Mouse (Mus musculus): ENCODE measurements around the gene Ccp110.

The Ccp110 gene

DNA sequence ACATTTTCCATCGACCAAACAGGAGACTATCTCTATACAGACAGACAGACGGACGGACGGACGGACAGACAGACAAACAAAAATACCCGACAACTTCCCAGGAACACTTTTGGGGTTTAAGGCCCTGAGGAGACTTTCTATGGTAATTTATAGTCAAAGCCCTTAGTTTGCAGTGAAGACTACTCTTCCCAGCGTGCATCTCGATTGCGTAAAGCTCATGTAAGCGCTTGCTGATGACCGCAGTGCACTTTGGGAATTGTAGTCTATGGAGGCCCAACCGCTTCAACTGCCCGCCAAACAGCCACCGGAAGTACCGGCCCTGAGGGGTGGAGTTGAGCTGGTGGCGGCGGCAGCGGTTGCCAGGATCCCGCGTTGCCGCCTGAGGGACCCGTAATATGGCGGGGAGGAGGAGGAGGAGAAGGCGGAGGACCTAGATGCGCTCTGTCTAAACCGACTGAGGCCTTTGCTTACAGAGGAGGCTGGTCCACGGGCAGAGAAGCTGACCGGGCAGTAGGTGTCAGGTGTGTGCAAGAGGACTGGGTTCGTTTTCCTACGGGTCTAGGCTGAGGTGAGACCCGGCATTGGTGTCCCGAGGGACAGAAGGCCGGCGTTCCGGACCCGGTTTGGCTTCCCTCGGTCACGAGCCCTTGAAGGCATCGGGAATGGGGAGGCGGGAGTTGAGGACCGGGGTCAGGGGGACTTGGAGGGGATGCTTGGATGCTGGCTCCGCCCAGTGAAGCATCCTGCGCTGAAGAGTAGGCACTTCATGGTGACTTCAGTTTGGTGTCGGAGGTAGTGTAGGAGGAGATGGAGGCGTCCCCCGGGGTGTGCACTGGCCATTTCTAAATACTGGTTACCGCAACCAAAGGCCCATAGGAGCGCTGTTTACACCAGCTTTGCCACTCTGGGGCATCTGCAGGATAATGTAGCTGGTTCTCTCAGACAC lies at the start of gene Ccp110:
Gene Ccp110 (plus strand): TSS at position 325 of the 946 bp plus-strand sequence.
- peak; percentile 96 for DNase-seq

DNA sequence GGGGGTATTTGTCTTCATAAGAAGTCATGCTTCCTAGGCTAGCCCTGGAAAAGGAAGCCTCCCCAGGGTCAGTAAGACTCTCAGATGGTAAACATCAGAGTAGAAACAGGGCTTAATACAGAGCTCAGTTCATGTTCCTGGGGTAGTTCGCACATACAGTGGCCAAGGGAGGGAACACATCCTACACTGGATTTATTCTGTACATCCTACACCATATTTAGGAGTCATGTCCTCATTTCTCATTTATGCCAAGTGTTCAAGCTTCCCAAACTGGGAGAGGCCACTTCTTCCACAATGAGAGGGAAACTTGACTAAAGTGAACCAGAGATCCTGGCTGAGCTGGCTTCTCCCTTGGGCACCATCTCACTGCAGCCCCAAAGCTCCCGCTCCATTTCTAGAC lies 44.6 kb upstream of the Ccp110 start:
- no peak for DNase-seq

DNA sequence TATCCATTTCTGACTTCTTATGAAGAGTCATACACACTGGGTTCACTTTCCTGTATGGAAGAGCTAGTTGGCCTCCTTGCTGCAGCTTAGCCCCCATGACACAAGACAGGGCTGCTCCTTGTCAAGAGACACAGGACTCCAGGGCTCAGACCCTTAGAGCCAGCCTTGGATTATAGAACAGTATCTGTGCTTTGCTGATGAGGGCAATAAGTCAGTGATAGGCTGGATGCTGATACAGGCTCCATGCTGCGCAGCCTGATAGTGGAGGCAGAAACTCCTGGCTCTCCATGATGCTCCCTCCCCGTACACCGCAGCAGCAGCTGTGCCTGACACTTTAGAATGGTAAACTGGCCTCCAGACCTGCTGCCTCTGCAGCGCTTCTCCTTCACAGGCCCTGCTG lies 42.2 kb upstream of the Ccp110 start:
- no peak for DNase-seq

DNA sequence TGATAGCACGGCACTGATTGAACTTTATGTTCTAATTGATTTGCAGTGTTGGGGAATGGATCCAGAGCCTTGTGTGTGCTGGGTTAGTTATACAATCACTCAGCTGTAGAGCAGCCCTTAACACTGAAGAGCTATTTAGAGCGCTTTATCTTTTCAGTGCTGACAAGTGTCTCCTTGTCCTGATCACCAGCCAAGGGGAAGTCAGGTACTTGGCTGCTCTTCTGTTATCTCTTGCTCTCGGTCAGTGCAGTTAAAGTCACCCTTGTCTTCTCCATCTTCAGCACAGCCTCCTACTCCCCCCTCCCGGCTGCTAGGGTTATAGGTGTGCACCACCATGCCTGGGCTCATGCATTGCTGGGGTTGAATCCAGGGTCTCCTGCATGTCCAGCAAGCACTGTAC lies 35.5 kb upstream of the Ccp110 start:
- DNase-seq = no peak

DNA sequence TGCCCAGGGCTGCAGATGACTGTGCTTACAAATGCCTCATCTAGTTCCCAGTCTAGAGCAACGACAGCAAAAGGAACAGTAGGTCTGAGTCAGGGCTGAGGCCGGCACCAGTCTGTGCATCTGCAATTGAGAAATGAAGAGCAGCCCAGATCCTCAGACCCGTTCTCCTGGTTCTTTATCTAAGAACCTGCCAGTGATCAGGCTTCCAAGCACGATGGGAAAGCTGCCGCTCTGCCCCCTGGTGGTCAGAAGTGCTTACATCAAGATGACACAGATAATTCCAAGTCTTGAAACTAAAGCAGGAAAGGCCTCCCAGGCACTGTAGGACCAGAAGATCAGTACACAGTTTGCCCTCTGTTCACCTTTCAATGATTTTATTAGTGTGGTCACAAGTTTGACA lies 24.2 kb upstream of the Ccp110 start:
- DNase-seq = peak; percentile 47

DNA sequence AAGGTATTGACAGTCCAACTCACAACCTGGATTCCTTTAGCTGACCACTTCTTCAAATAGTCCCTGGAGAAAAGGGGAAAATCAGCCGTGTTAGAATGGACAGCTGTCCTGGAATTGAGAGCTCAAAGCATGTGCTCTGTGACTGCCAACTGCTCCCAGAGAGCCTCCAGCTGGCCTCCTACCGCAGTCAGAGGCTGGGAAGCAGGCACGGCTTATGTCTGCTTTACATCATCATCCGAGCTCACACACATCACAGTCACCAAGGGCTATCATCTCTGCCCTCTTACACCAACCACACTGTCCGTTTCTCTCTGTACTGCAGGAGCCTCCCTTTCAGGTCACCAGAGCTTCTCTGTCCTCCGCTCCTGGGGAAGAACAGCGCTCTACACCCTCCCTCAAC lies 23.3 kb upstream of the Ccp110 start:
- no peak for DNase-seq

DNA sequence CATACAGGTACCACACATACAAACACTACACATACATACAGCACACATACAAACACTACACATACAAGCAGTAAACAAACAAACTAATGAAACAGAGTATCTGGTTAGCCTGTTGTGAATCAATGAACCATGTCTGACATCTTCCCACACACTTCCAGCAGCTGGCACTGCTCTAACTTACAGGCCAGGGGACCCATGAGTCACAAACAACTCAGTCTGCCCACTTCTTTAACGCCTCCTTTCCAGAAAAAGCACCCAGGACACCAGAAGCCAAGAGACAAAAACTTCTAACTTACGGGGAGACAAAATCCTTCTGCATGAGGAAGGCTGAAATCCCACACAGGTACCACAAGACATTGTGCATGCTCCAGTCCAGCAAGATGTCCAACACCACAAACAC lies 21.1 kb upstream of the Ccp110 start:
- DNase-seq = no peak

DNA sequence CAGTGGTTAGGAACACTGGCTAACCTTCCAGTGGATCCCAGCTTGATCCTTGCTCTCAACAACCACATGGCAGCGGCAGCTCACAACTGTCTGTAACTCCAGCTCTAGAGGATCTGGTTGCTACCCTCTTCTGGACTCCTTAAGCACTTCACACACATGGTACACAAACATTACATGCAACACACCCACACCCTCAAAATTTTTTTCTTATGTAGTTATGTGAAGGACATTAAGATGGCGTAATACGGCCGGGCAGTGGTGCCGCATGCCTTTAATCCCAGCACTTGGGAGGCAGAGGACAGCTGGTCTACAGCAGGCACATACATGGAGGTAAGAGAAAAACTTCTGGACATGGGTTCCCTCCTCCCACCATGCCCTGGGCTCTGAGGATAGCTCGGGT lies 16.2 kb upstream of the Ccp110 start:
- no peak for DNase-seq

DNA sequence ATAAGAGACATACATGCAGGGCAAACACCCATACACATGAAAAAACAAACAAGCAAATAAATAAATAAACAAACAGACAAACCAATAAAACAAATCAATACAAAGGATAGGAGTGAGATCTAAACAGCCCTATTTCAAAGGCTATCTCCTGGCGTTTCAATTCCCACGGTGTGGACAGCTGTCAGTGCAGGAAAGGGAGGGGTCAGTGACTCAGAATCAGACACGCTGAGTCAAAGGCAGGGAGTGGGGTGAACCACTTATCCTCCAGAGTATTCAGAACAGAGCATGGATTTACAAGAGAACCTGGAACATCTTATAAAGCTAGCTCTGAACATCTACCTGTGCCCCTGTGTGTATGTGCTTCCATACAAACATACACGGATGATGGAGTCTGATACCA lies 15.2 kb upstream of the Ccp110 start:
- no peak for DNase-seq

DNA sequence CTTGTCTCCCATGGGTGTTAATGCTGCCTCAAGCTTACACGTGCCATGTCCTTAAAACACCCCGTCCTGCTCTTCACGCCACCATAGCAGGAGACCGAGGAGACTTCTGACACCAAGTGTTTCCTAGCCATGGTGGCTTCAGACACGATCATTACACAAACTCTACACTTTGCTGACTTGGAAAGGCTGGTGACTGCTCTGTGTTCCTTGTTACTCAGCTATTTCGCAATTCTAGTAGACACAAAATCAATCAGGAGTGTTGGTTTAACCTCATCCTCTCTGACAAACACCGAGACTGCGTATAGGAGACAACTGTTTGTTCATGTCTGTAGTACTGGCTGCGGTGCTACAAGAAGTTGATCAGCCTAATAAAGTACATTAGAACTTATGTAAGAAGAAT lies 13.5 kb upstream of the Ccp110 start:
- DNase-seq = no peak

DNA sequence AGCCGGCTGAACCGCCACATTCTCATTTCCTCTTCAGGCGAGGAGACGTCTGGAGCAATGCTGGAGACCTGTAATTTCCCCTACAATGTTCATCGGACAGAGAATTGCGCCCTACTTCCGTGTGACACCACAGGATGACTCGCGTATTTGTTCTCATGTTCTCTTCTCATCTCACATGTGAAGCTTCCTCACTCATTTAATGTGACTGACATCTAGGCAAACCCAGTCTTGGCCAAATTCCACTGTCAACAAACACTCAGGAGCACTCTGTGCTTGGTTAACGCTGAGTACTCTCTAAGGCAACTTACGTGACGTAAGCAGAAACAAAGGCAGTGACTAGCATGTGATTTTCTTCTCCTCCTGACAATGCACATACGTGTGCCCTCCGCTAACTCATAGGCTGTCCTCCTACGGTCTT lies 9.2 kb upstream of the Ccp110 start:
- no peak for DNase-seq

DNA sequence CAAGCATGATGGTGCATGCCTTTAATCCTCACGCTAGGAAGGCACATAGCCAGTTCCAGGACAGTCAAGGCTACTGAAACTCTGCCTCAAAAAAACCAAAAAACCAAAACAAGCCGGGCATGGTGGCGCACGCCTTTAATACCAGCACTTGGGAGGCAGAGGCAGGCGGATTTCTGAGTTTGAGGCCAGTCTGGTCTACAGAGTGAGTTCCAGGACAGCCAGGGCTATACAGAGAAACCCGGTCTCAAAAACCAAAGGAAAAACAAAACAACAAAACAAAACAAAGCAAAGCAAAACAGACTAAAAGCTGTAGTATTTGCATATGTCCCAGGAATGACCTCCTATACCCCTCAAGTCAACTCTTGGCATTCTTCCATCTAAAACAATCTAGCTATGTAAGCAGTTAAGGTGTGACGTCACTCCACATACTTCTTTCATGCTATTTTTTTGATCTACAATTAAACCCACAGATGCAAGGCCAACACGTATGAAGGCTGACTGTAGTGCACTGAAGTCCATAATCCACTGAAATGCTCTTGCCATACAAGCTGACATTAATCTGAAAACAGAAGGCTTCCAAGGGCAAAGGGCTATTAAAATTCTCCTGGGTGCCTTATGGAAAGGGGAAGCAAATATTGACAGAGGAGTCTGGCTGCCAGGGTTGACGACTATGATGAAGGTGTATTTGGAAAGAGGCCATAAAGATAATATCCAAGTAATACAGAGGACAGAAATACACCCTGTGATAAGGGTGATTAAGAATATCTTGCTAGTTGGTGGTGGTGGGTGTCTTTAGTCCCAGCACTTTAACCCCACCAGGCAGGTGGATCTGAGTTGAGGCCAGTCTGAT lies 8.1 kb upstream of the Ccp110 start:
- DNase-seq = no peak

DNA sequence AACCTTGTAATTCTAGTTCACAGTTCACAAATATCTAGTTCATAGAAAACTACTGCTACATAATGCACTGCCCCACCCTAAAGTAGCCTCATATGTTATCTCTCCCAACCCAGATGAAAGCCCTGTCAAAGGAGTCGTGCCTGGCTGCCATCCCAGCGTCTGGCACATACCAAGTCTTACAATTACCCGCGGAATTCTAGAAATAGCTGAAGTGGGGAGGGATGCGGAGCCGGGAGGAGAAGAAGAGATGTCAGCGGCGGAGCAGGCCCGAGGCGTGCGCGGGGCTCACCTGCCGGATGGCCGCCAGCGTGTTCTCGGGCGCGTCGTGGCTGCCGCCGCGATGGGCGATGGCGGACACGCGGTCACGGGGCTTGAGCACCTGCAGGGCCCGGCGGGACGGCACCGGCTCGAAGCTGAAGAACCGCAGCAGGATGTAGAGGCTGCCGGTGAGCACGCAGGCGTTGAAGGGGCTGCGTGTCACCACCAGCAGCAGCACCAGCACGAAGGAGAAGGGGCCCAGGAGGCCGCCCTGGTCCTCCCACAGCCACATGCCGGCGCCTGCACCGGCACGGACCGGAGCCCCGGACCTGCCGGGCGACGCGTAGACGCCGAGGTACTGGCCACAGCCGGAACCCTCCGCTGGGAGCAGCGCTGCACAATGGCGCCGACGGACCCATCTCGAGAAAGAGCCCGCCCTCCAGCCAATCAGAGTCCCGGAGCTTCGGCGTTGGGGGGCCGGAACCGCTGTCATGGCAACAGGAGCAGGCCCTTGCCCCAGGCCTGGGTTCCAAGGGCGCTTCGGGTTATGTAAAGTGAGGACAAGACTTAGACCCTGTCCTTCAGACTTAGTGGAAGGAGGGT lies 7.0 kb upstream of the Ccp110 start, which contains the start of gene Gde1:
Gene Gde1 (minus strand): TSS at position 678 of the 861 bp plus-strand sequence.
- peak; percentile 97 for DNase-seq

DNA sequence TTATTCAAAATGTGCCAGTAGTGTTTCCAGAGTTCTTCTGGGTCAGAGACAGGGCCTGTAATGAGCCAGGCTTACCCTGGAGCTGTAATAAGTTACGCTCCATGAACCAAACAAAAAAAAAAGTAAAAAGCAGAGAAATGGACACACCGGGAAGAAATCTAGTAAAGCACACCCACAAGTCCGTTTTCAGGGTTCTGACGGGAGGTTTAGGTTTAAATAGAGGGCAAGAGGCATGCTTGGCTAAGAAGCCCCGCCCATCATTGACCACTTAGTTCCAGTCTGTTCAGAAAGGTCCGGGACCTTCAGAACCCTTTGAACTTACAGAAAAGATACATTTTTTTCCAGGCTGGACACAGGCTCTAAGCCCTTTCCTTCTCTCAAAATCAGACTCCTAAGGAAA lies 6.3 kb upstream of the Ccp110 start:
- DNase-seq = no peak

DNA sequence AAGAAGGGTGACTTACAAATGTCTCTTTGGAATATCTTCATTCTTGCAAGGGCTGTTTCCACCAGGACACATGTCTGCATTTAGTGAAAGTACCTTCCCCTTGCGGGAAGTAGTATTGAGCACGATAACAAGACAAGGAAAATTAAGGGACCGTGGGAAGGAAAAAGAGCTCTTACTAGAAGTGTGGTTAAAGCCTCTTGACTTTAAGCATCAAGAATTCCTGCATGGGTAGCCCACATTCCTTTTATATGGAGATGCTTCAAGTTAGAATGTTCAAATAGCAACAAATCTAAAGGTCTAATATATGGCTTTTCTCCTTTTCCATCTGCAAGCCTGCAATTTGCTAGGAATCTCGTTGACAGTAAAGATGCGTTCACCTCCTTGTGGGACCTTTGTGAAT lies 5.9 kb upstream of the Ccp110 start:
- no peak for DNase-seq

DNA sequence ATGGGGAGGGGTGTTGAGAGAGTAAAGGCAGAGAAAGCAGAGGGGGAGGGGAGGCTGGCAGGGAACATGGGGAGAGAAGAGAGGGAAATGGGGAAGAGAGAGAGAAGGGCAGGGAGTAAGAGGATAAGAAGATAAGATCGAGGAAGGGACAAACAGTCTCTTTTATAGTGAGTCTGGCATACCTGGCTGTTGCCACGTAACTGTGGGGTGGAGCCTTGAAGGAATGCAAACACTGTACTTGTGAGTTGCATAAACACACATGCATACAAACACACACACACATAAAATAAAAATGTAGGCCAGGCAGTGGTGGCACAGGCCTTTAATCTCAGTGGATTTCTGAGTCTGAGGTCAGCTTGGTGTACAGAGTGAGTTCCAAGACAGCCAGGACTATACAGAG lies 5.1 kb upstream of the Ccp110 start:
- DNase-seq = no peak

DNA sequence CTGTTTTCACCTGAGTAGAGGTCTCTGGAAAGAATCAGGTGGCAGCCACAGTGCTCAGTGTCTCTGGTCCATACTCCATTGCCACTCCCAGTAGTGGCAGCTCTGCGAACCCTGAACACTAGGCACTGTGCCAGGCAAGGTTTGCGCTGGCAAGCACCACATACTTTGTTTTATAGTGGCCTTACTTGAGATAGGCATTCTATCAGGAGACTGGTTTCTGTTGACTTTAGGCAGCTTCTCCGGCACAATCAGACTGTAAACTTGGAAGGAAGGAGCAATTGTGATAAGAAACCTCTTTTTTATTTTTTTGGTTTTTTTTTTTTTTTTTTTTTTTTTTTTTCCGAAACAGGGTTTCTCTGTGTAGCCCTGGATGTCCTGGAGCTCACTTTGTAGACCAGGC lies 4.3 kb upstream of the Ccp110 start:
- peak; percentile 64 for DNase-seq

DNA sequence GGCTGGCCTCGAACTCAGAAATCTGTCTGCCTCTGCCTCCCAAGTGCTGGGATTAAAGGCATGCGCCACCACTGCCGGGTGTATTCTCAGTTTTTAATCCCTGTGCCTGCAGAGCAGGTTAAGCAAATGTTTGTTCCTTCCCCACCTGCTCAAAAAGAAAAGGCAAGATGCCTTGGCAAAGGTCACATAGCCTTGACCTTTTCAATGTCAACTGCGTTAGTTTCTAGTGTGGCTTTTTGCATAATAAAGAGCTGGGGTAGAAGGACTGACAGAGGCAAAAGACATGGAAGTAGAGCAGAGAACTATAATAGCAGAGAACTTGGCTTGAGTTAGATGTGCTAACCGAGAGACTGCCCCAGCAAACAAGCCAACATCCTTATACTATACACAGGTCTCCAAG lies 1.6 kb upstream of the Ccp110 start:
- DNase-seq = no peak

DNA sequence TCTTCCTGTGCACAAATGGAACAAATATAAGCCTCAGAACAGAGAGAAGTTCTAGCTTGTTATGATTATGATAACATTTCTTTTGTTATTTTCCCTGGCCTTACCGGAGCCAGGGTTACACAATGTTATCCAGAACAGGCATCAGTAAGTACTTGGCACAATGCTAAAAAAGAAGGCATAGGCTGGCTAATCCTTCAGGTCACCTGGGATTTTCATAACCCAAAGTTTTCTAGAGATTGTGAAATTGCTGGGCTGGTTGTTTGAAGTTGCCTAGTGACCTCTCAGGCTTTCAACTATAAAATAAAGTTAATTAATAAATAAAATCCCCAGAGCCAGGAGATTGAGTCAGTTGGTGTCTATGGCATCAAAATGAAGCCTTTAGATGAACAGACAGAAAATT lies 2.5 kb downstream of the Ccp110 start:
- DNase-seq = no peak

DNA sequence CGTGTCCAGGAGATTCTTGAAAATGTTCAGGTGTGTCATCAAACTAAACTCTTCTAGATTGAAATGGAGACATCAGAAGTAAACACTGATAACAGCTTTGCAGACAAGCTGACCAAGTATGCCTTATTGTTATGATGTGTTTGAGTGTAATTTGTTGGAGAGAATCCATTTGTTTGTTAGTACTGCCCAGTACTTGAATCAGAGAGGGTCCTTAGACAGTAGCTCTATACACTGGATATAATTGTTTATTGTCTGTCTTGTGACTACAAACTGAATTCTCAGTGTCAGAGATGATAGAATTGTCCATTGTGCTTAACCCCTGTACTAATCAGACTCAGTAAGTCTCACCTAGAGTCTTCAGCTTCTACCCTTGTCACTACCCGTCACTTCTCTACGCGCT lies 5.7 kb downstream of the Ccp110 start:
- DNase-seq = no peak

DNA sequence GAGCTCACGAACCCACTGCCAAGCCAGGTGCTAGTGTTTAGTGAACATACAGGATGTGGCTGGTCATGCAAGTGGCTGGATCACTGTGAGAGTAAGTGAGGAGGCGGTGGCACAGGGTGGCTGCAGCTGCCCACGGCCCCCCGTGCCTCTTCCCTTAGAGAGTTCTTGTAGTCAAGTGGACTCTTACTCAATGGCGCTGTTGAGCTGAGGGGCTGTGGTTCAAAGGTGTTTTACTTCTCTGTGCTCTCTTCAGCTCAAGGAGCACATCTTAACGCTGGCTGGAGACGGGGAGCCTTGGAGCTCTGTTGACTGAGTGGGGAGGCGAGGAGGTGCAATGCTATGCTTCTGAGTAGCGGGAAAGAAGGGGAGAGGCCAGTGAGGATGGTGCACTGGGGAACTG lies 11.6 kb downstream of the Ccp110 start:
- DNase-seq = no peak

DNA sequence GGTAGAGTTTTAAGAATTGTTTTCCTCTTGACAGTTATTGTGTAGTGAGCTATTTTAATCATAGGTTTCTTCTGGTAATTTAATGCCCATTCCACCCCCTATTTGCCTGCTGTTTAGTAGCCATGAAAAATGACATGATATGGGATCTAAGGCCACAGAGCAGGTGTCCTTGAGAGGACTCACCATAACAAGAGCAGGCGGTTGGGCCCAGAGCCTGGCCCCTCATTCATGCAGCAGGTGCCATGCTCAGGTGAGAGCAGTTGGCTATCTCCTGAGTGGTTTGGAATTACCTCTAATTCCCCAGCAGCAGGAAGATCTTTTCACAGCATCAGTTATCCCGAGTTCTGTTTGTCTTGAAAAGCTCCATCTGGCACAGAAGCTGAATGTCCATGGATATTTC lies 13.1 kb downstream of the Ccp110 start:
- DNase-seq = no peak
